Mouse (Mus musculus) thymus, postnatal 0 days (tissue): ENCODE results near the gene Fxn. TPM values are rescaled to one million over a fixed set of nuclear protein-coding genes. Genes with fewer than 3 reads are reported as not detected.

Source experiments
- DNase-seq: peaks from one replicate; pipeline ENCODE4 v3.0.0-alpha.2; 2015; ENCODE audit warnings: low spot score
- polyA plus RNA-seq: library from polyadenylated mRNA; unstranded; fragments of >200 nt; fragmentation: Nextera tagmentation; extraction: Ambion mirVana; gene quantifications from 2 replicates; pipeline ENCODE4 v1.2.1, GENCODE M21; 2015

The Fxn gene
- 72.7 and 74.5 TPM in 2 replicates for polyA plus RNA-seq

- DNase-seq, result peak; percentile 86
Measured at GRCm38 (mm10) chr19:24280601-24281228, at the start of gene Fxn. Fxn (minus strand) TSS chr19:24280605.

GRCm38 (mm10) chr19:24327921-24328320, 47.5 kb upstream of the Fxn start:
- DNase-seq, result no peak

- DNase-seq, result no peak
Measured at GRCm38 (mm10) chr19:24326969-24327368, 46.6 kb upstream of the Fxn start.

- no peak for DNase-seq
Measured at GRCm38 (mm10) chr19:24325692-24326091, 45.3 kb upstream of the Fxn start.

- DNase-seq, result no peak
Measured at GRCm38 (mm10) chr19:24323841-24324613, 43.6 kb upstream of the Fxn start.

GRCm38 (mm10) chr19:24321900-24322311, 41.5 kb upstream of the Fxn start:
- no peak for DNase-seq

GRCm38 (mm10) chr19:24321211-24321899, 41.0 kb upstream of the Fxn start:
- no peak for DNase-seq

GRCm38 (mm10) chr19:24318172-24318571, 37.8 kb upstream of the Fxn start:
- no peak for DNase-seq

GRCm38 (mm10) chr19:24317731-24318130, 37.3 kb upstream of the Fxn start:
- DNase-seq, result no peak

- no peak for DNase-seq
Measured at GRCm38 (mm10) chr19:24317038-24317591, 36.7 kb upstream of the Fxn start.

GRCm38 (mm10) chr19:24316060-24316725, 35.8 kb upstream of the Fxn start:
- no peak for DNase-seq

GRCm38 (mm10) chr19:24315234-24315633, 34.8 kb upstream of the Fxn start:
- DNase-seq, result no peak

GRCm38 (mm10) chr19:24314676-24315075, 34.3 kb upstream of the Fxn start:
- DNase-seq, result no peak

GRCm38 (mm10) chr19:24312556-24313342, 32.3 kb upstream of the Fxn start:
- DNase-seq, result no peak

- DNase-seq, result no peak
Measured at GRCm38 (mm10) chr19:24312046-24312445, 31.6 kb upstream of the Fxn start.

GRCm38 (mm10) chr19:24308305-24308705, 27.9 kb upstream of the Fxn start:
- no peak for DNase-seq

GRCm38 (mm10) chr19:24307271-24308221, 27.1 kb upstream of the Fxn start:
- no peak for DNase-seq

GRCm38 (mm10) chr19:24306351-24306750, 25.9 kb upstream of the Fxn start:
- no peak for DNase-seq

GRCm38 (mm10) chr19:24302198-24302597, 21.8 kb upstream of the Fxn start:
- DNase-seq, result no peak
